Mouse (Mus musculus) A20 (cell line): ENCODE measurements at regions not wholly inside any gene's neighbourhood (a gene's known extent, or its start where the extent isn't known, plus 50 kb on each side); places are given as distances from the start of the nearest gene placed in this dataset.

Experiments used
- DNase-seq: peaks from one replicate; pipeline ENCODE4 v3.0.0-alpha.2; 2011; ENCODE audit warnings: low read depth, low spot score

DNA sequence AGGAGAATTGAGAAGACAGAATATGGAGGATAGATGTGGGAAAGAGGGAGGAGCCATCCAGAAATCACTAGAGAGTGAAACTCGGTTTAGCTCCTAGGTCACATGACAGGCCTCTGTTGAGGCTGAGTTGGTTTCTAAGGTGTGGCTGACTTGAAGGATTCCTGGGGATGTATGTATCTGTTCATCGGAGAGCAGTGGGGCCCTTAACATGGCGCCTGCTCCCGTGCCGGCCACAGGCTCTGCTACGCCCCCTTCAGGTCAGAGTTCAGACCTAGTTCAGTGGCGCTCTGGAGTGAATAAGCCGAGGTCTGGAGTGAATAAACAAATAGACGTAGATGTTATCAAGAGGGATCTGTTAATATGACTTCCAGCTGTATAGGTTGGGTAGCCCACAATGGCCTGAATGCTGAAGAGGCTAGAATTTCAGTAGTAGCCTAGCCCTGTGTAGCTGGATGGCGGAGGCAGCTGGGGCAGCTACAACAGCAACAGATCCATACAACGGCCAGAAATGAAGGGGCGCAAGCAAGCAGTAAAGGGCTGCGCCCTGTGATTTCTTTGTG, 239.4 kb downstream of the Gm10260 start:
- no peak for DNase-seq

DNA sequence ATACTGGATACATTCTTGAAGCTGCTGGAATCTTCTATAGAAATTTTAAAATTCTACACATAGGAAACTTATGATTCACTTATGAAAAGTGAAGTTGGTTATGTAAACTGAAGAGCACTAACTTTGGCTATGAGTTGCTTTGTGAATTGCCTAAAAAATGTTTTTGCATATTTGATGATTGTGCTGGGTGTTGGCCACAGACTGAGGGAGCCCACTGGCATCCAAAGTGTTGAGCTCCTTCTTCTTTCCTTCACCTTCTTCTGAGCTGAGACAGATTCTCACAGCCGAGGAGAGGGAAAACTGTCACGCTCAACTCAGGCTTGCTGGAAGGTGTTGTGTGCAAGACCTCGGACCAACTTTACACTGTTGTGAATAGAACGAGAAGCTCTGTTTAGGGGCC, 243.7 kb downstream of the Gm10260 start:
- no peak for DNase-seq

DNA sequence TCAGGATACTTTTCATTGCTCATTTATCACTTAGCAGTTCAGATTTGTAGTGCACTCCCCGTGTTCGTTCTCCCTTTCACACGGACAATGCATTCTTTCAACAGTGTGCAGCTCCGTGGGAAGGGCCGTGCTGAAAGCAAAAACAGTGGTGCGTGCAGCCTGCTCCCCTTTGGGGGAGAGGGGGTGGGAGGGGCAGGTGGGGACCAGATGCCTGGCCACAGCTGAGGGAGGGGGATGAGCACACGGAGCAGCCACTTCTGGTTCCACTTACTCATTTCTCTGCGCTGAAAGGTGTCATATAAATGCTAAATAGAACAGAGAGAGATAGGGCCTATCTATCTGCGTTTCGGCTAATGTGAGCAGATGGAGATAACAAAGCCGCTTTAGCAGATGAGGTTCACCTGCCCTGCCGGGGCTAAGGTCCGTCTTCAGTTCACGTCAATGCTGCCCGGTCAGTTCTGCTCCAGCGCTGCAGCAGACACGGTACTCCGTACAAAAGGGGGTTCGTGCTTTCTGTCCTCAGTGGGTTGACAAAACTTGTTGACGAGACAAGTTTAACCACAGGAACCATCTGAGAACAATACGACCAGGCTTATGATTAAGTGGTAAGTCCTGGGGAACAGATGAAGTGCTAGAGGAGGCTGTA, 245.9 kb downstream of the Gm10260 start:
- no peak for DNase-seq

- DNase-seq: no peak
Measured at GRCm38 (mm10) chr13:97512521-97512920, 247.9 kb downstream of the Gm10260 start.

DNA sequence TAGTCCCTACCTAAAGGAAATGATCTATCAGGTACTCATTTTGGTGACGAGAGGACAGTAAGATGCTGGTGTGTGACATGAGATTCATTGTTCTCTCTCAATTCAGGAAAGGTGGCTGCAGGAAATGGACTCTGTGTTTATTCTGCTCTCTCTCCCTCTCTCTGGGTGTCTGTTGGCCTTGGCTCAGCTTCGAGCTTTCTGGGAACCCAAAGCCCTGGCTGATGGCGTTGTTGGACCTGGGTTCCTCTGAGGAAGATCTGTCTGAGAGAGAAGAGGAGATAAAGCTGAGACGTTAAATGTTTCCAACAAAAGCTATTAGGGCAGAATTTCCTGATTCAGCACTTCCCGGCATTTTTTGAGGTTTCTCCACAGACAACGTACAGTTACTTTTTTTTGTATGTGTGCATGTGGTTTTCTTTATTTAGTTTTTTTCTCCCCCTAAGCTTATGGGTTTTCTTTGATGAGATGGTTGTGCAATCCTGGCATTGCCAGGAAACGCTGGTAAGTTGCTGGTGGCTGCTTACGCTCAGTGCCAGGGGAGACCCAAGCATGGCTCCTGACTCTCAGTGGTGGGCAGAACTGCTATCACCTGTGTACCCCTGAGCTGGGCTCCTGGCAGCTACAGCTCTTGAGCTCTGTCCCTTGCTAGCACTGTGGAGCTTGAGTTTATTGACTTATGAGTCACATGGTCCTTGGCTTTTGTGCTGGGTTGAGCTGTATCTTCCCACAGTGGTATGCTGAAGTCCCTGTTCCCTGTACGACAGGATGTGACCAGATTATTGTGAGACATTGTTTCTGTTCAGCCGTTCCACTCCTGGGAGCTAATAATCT, 249.8 kb downstream of the Gm10260 start:
- no peak for DNase-seq

- no peak for DNase-seq
Measured at GRCm38 (mm10) chr13:97504949-97505348, 255.5 kb downstream of the Gm10260 start.

DNA sequence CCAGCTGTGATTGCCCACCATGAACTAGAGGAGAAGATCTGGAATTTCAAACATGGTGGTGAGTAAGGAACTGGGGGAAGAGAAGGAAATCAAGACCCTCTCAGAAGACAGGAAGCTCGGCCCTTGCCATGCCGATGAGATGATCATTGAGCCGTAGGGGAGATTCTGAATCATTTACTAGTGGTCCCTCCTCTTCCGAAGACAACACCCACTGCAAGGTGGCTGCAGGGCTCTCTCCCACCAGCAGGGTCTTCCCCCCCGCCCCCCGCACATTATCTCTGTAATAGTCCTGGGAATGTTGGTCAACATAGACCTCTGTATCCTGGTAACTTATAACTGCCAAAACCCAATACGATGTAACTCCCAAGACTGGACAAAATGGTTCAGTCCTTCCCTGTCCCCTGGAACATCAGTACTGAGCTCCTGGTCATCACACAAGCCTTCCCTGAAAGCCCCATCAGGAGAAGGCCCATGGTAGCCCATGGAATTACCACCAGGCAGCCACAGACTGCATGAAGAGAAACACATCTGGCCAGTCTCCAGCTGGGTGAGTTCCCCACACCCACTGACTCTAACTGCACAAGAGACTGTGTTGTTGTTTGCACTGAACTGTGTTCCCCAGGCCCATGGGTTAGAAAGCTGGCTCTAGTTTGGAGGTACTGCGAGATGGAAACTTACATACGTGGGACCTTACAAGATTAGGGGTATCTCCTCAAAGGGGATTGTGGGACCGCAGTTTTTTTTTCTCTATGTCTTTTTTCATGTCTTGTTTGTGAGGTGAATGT, 256.3 kb downstream of the Gm10260 start:
- no peak for DNase-seq

- no peak for DNase-seq
Measured at GRCm38 (mm10) chr13:97503391-97503790, 257.0 kb downstream of the Gm10260 start.

- DNase-seq: no peak
Measured at GRCm38 (mm10) chr13:97500155-97500554, 259.2 kb downstream of the Enc1 start.

- no peak for DNase-seq
Measured at GRCm38 (mm10) chr13:97498981-97499380, 258.1 kb downstream of the Enc1 start.

DNA sequence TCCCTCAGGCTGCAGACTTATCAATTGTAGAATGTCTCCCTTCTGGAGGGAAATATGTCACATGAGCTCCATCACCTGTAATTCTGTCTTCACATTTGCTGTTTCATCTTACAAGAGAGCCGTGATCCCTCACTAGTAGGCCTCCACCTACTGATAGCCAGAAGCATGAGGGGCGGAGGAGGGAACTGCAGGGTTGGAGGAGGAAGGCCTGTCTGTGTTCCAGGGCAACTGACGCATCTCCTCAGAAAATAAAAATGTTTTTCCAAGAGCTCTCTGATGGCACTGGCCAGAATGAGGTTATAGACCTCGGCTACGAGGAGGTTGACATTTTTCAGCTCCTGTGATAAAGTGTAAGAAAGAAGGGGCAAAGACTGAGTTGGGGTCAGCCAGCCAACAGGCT, 257.0 kb downstream of the Enc1 start:
- no peak for DNase-seq

- DNase-seq: no peak
Measured at GRCm38 (mm10) chr13:97494770-97495169, 253.9 kb downstream of the Enc1 start.

- DNase-seq: no peak
Measured at GRCm38 (mm10) chr13:97493836-97494235, 252.9 kb downstream of the Enc1 start.

GRCm38 (mm10) chr13:97492958-97493735, 252.2 kb downstream of the Enc1 start:
- no peak for DNase-seq

GRCm38 (mm10) chr13:97491865-97492847, 251.3 kb downstream of the Enc1 start:
- DNase-seq: no peak

DNA sequence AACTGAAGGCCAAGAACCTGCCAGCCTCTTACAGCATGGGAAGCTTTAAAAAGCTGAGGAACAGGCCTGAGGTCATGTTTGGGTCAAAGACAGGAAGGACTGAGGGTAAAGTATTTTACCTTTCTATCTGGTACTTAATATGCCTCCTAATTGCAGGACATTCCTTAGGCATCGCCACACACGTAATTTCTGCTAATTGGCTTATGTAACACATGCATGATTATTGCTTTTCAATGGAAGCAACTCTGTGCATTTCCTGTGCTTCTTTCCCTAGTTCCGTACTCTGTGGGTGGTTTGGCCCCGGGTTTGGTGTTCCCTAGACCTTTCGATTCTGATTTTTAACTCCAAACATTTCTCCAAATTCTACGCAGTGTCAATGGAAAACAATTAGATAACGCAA, 249.2 kb downstream of the Enc1 start:
- no peak for DNase-seq

GRCm38 (mm10) chr13:97489721-97490120, 248.8 kb downstream of the Enc1 start:
- DNase-seq: no peak

GRCm38 (mm10) chr13:97489029-97489428, 248.1 kb downstream of the Enc1 start:
- DNase-seq: peak; percentile 2

DNA sequence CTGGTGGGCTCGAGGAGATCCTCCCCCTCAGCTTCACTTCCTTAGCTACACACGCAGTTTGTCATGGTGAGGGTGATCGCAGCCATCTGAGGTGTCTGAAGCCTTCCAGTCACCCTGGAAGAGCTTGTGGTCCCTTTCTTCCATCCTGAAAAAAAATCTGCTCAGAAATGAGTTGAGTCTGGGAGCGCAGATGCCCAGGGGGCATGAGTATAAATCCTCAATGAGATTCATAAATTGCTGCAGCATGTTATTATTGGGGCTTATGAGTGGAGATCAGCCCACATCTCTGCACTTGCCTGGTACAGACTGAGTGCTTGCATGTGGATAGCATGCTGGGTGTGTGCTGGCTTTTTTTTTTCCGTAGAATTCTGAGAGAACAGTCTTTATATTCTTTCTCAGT, 247.6 kb downstream of the Enc1 start:
- no peak for DNase-seq
